Mouse (Mus musculus): ENCODE results near the gene Mnd1.

- no peak for TF ChIP-seq CTCF (IDR thresholded peaks at IDR 0.05; ENCODE audit: extremely low read depth, insufficient read depth, insufficient read length, insufficient replicate concordance)
- TF ChIP-seq POLR2A (IDR thresholded peaks at IDR 0.05; ENCODE audit: low read depth, low read length) = no peak
Measured at GRCm38 (mm10) chr3:84086921-84087320, 68.7 kb downstream of the Mnd1 start.

All from spleen, adult 2 months (tissue).